Mouse (Mus musculus): ENCODE measurements around the gene Epb41l4b.

DNA sequence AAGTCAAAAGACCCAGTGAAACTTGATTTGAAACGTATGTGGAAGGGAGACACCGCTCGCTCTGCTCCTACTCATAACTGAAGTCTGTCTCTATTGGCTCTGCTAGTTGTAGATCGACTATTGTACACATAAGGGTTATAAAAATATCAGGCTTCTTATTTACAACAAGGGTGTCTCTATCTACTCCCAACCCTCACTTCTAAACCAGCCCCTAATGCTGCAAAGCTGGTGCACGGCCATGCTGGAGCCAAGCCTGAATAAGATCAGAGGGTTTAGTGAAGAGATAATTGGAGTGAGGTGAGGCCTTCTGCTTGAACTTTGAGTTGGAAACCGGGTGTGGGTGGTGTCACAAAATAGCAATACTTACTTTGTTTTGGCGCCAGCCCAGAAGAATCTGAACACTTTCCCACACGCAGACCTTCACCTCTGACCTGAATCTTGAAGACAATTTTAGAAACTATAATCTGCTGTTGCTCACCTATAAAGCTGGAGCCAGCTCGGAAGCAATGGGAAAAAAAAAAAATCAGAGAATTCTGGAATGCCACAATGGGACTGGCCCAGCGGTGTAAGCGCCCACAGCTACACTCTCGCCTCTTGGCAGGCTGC, 181.8 kb downstream of the Epb41l4b start:
- no peak for TF ChIP-seq CTCF (IDR thresholded peaks at IDR 0.05; ENCODE audit: low read depth)
- no peak for TF ChIP-seq EP300 (IDR thresholded peaks at IDR 0.05; ENCODE audit: low read depth)
